Mouse (Mus musculus): ENCODE data around the gene Cdc14b. TPM values are rescaled to one million over a fixed set of nuclear protein-coding genes. Genes with fewer than 3 reads are reported as not detected.
A peak's percentile ranks its signal among the peaks of the same experiment; 100 is the strongest.

The Cdc14b gene
- polyA plus RNA-seq, 1 experiment from 2014 or later = 9.4 TPM

DNA sequence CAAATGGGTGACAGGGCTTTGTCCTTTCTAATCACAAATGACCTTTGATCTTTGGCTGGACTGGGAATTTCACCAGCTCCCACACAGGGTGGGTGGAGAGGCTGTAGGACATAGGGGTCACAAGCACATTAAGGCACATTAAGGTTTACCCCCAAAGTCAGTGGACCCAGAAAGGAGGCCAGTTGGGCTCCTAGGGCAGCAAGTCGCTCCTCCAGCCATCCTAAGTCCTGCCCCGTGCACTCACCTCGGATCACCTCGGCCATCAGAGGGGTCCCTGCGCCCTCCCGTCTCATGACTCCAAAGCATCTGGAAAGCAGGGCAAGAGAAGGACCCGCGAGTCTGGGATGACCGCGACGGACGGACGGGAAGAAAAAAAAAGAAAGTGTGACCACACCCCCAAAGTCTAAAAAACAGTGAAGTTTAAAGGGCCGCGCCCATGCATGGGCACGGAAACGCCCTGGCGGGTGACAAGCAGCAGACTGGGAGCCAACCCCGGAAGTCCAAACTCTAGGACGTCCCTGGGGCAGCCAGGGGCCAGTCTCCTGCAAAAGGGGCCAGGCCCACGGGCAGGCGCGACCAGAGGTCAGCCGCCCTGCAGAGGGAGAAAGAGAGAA, 26.8 kb downstream of the Cdc14b start:
- no peaks in the 10 kb centered on the region for H3K36me3 ChIP-seq (ENCODE audit: control insufficient read depth, insufficient read depth)
- ATAC-seq (ENCODE audit: low read depth) = peak; percentile 95
- H3K4me2 ChIP-seq (ENCODE audit: low read depth, low read length) = peak overlapping the region; percentile 92
- peak overlapping the region; percentile 70 for H3K27ac ChIP-seq (ENCODE audit: low read length)
- no peaks in the 10 kb centered on the region for H3K9me3 ChIP-seq (replicated peaks; ENCODE audit: control insufficient read depth, low read length)
- H3K4me1 ChIP-seq (ENCODE audit: control insufficient read depth, low read depth, low read length) = peaks cover 5% of the 10 kb centered on the region; the same call in 1 of the 2 replicates
- peak overlapping the region; percentile 73 for H3K9ac ChIP-seq (ENCODE audit: low read depth, low read length)
- under 1% methylated on average over 24 of the region's 24 CpGs for WGBS (ENCODE audit: insufficient replicate concordance)
- no peaks in the 10 kb centered on the region for H3K27me3 ChIP-seq (ENCODE audit: control insufficient read depth, insufficient read depth, low read depth, low read length)
- H3K4me3 ChIP-seq (ENCODE audit: low read depth, low read length) = peak overlapping the region; percentile 72

DNA sequence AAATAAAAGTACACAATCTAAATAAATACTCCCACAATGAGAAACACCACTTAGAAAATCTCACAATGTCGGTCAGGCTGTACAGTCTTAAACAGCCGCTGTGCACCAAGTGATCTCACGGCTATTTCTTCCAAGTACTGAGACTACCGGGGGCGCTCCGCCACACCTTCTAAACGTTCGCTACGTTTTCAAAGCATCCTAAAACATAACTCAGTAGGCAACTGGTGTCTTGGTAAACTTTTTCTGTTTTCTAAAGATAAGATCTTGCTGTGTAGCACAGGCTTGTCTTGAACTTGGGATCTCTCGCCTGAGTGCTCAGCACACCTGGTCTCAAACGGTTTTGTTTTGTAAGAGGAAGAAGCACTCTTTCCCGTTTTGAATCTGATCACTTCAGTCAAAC, 29.0 kb downstream of the Cdc14b start:
- Histone ChIP-seq H3K27me3 (ENCODE audit: control insufficient read depth, insufficient read depth, low read depth, low read length) (no peaks in the 10 kb centered on the region), H3K4me2 (ENCODE audit: low read depth, low read length) (no peak overlapping the region), H3K27ac (ENCODE audit: low read length) (no peak overlapping the region), H3K36me3 (ENCODE audit: control insufficient read depth, insufficient read depth) (no peaks in the 10 kb centered on the region), H3K9me3 (replicated peaks; ENCODE audit: control insufficient read depth, low read length) (no peaks in the 10 kb centered on the region), H3K9ac (ENCODE audit: low read depth, low read length) (no peak overlapping the region), H3K4me3 (ENCODE audit: low read depth, low read length) (no peak overlapping the region), H3K4me1 (ENCODE audit: control insufficient read depth, low read depth, low read length) (peaks cover 5% of the 10 kb centered on the region; the same call in 1 of the 2 replicates)
- ATAC-seq (ENCODE audit: low read depth) = no peak
- 73% methylated on average over 12 of the region's 12 CpGs for WGBS (ENCODE audit: insufficient replicate concordance)

- Histone ChIP-seq H3K36me3 (ENCODE audit: control insufficient read depth, insufficient read depth) (no peaks in the 10 kb centered on the region), H3K9me3 (replicated peaks; ENCODE audit: control insufficient read depth, low read length) (no peaks in the 10 kb centered on the region), H3K27me3 (ENCODE audit: control insufficient read depth, insufficient read depth, low read depth, low read length) (no peaks in the 10 kb centered on the region), H3K4me2 (ENCODE audit: low read depth, low read length) (no peak overlapping the region), H3K9ac (ENCODE audit: low read depth, low read length) (no peak overlapping the region), H3K4me3 (ENCODE audit: low read depth, low read length) (no peak overlapping the region), H3K27ac (ENCODE audit: low read length) (no peak overlapping the region), H3K4me1 (ENCODE audit: control insufficient read depth, low read depth, low read length) (peaks cover 5% of the 10 kb centered on the region; the same call in 1 of the 2 replicates)
- no peak for ATAC-seq (ENCODE audit: low read depth)
- WGBS (ENCODE audit: insufficient replicate concordance) = 78% methylated on average over 4 of the region's 4 CpGs
These were observed 30.3 kb downstream of the Cdc14b start for GRCm38 (mm10) chr13:64244685-64245261.

DNA sequence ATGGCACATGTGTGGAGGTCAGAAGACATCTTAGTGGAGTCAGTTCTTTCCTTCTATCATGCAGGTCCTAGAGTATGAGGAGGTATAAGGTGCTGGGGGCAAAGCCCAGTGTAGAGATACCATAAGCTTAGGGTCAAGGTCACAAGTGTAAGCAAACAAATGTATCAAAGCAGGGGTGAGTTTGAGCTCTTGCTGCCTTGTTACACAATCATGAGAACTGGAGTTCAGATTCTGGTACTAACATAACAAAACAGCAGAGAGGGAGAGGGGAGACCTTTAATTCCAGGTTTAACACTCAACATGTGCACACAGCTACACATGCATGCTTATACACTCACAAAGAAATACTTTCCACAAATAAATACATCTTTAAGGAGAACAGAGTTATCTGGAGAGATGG, 32.4 kb downstream of the Cdc14b start:
- no peak for ATAC-seq (ENCODE audit: low read depth)
- Histone ChIP-seq H3K4me3 (ENCODE audit: low read depth, low read length) (no peak overlapping the region), H3K4me1 (ENCODE audit: control insufficient read depth, low read depth, low read length) (no peaks in the 10 kb centered on the region), H3K36me3 (ENCODE audit: control insufficient read depth, insufficient read depth) (no peaks in the 10 kb centered on the region), H3K9me3 (replicated peaks; ENCODE audit: control insufficient read depth, low read length) (no peaks in the 10 kb centered on the region), H3K27me3 (ENCODE audit: control insufficient read depth, insufficient read depth, low read depth, low read length) (no peaks in the 10 kb centered on the region), H3K9ac (ENCODE audit: low read depth, low read length) (no peak overlapping the region), H3K4me2 (ENCODE audit: low read depth, low read length) (no peak overlapping the region), H3K27ac (ENCODE audit: low read length) (no peak overlapping the region)

DNA sequence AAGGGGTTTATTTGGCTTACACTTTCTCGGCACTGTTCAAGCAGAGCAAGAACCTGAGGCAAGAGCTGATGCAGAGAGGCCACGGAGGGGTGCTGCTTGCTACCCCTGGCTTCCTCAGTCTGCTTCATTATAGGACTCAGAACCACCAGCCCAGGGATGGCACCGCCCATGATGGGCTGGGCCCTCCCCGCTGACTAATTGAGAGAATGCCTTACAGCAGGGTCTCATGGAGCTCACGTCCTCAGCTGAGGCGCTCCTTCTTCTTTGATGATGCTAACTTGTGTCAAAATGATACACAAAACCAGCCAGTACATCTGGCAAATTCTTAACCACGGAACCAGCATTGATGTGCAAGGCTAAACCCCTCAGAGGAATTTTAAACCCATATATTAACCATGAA, 34.5 kb downstream of the Cdc14b start:
- no peak overlapping the region for H3K4me2 ChIP-seq (ENCODE audit: low read depth, low read length)
- H3K36me3 ChIP-seq (ENCODE audit: control insufficient read depth, insufficient read depth) = no peaks in the 10 kb centered on the region
- no peaks in the 10 kb centered on the region for H3K27me3 ChIP-seq (ENCODE audit: control insufficient read depth, insufficient read depth, low read depth, low read length)
- no peaks in the 10 kb centered on the region for H3K9me3 ChIP-seq (replicated peaks; ENCODE audit: control insufficient read depth, low read length)
- no peak for ATAC-seq (ENCODE audit: low read depth)
- 69% methylated on average over 7 of the region's 7 CpGs for WGBS (ENCODE audit: insufficient replicate concordance)
- peaks cover 10% of the 10 kb centered on the region for H3K4me1 ChIP-seq (ENCODE audit: control insufficient read depth, low read depth, low read length)
- no peak overlapping the region for H3K9ac ChIP-seq (ENCODE audit: low read depth, low read length)
- H3K27ac ChIP-seq (ENCODE audit: low read length) = no peak overlapping the region
- no peak overlapping the region for H3K4me3 ChIP-seq (ENCODE audit: low read depth, low read length)

DNA sequence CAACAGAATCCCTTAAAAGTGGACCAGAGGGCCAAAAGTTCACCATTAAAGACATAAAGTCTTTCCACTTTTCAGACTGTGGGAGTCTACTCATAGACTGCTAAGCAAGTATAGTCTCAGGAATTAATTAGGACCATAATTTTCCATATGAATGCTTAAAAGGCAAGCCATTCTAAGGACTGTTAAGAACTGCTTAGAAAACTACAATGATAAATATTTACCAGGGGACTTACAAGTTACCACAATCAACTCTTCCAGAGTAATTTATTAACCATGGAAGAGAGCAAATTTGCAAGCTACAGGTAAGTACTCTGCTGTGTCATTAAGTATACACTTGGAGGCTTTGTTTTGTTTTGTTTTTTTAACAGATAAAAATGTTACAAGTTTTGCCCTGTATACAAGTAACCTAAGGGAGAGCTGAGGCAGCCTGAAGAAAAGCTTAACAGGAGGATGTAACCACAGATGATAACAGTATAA, 37.4 kb downstream of the Cdc14b start:
- Histone ChIP-seq H3K4me1 (ENCODE audit: control insufficient read depth, low read depth, low read length) (peaks cover 10% of the 10 kb centered on the region), H3K4me3 (ENCODE audit: low read depth, low read length) (no peak overlapping the region), H3K36me3 (ENCODE audit: control insufficient read depth, insufficient read depth) (no peaks in the 10 kb centered on the region), H3K4me2 (ENCODE audit: low read depth, low read length) (no peak overlapping the region; the same call in 1 of the 2 replicates), H3K27ac (ENCODE audit: low read length) (peak overlapping the region; percentile 49), H3K27me3 (ENCODE audit: control insufficient read depth, insufficient read depth, low read depth, low read length) (no peaks in the 10 kb centered on the region), H3K9ac (ENCODE audit: low read depth, low read length) (no peak overlapping the region), H3K9me3 (replicated peaks; ENCODE audit: control insufficient read depth, low read length) (no peaks in the 10 kb centered on the region)
- peak; percentile 62 for ATAC-seq (ENCODE audit: low read depth)

DNA sequence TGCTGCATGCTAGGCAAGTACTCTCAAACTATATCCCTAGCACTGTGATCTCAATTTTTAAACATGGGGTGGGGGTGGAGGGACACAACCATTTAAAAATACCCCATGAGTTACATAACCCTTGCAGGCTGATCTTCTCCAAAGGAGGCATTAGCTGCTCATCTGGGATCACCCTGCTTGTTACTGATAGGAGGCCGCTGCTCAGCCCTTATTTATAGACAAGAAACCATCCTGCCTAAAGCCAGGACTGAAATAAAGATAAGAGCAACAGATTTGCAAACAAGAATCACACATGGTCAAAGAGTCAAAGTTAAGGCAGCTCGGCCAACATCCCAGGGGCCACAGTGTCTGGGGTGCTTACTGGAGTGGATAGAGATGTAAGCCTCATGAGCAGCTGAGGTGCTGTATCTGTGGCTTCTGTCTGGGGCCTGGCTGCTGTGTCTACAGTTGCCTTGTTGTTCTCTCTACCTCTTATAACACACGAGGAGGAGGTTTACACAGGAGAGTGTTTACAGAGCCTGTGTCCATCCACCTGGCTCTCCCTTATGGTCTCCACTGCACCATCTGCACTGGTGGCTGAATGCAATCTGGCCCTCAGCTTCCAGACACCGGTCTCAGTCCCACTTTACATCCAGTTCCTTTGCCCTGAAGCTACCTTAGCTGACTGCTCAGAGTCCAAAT, 38.0 kb downstream of the Cdc14b start:
- Histone ChIP-seq H3K27me3 (ENCODE audit: control insufficient read depth, insufficient read depth, low read depth, low read length) (no peaks in the 10 kb centered on the region), H3K4me1 (ENCODE audit: control insufficient read depth, low read depth, low read length) (peaks cover 10% of the 10 kb centered on the region), H3K36me3 (ENCODE audit: control insufficient read depth, insufficient read depth) (no peaks in the 10 kb centered on the region), H3K9ac (ENCODE audit: low read depth, low read length) (no peak overlapping the region), H3K4me2 (ENCODE audit: low read depth, low read length) (no peak overlapping the region), H3K27ac (ENCODE audit: low read length) (peak overlapping the region; percentile 49), H3K4me3 (ENCODE audit: low read depth, low read length) (no peak overlapping the region), H3K9me3 (replicated peaks; ENCODE audit: control insufficient read depth, low read length) (no peaks in the 10 kb centered on the region)
- peak; percentile 67; the same call in 1 of the 2 replicates for ATAC-seq (ENCODE audit: low read depth)
- WGBS (ENCODE audit: insufficient replicate concordance) = 23% methylated on average over 4 of the region's 4 CpGs

DNA sequence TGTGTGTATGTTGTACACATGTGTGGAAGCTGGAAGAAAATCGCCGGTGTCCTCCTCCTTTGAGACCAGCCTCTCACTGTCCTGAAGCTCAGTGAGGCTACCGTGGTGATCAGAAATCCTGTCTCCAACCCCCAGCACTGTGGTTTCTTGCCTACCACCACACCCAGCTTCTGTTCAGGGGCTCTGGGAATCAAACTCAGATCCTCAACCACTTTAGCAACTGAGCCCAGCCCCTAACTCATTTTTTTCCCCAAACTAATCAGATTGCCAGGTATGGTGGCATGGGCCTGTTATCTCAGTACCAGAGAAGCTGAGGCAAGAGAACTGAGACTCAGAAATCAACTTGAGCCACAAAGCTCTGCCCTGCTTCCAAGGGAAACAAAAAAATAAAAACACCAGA, 39.3 kb downstream of the Cdc14b start:
- Histone ChIP-seq H3K27ac (ENCODE audit: low read length) (no peak overlapping the region), H3K27me3 (ENCODE audit: control insufficient read depth, insufficient read depth, low read depth, low read length) (no peaks in the 10 kb centered on the region), H3K4me3 (ENCODE audit: low read depth, low read length) (no peak overlapping the region), H3K9me3 (replicated peaks; ENCODE audit: control insufficient read depth, low read length) (no peaks in the 10 kb centered on the region), H3K9ac (ENCODE audit: low read depth, low read length) (no peak overlapping the region), H3K36me3 (ENCODE audit: control insufficient read depth, insufficient read depth) (no peaks in the 10 kb centered on the region), H3K4me1 (ENCODE audit: control insufficient read depth, low read depth, low read length) (peaks cover 10% of the 10 kb centered on the region), H3K4me2 (ENCODE audit: low read depth, low read length) (no peak overlapping the region)
- WGBS (ENCODE audit: insufficient replicate concordance) = 56% methylated on average over 3 of the region's 3 CpGs
- ATAC-seq (ENCODE audit: low read depth) = no peak

- H3K9me3 ChIP-seq (replicated peaks; ENCODE audit: control insufficient read depth, low read length) = no peaks in the 10 kb centered on the region
- no peak overlapping the region for H3K4me3 ChIP-seq (ENCODE audit: low read depth, low read length)
- peaks cover 10% of the 10 kb centered on the region for H3K4me1 ChIP-seq (ENCODE audit: control insufficient read depth, low read depth, low read length)
- H3K4me2 ChIP-seq (ENCODE audit: low read depth, low read length) = no peak overlapping the region
- ATAC-seq (ENCODE audit: low read depth) = no peak
- no peaks in the 10 kb centered on the region for H3K27me3 ChIP-seq (ENCODE audit: control insufficient read depth, insufficient read depth, low read depth, low read length)
- no peak overlapping the region for H3K27ac ChIP-seq (ENCODE audit: low read length)
- H3K9ac ChIP-seq (ENCODE audit: low read depth, low read length) = no peak overlapping the region
- WGBS (ENCODE audit: insufficient replicate concordance) = 56% methylated on average over 4 of the region's 4 CpGs
- no peaks in the 10 kb centered on the region for H3K36me3 ChIP-seq (ENCODE audit: control insufficient read depth, insufficient read depth)
These were observed 39.9 kb downstream of the Cdc14b start for GRCm38 (mm10) chr13:64235062-64235715.

All from liver, embryonic 16.5 days (tissue).